23 mouse cellular contexts compared by ENCODE assay signal in the genomic region with DNA sequence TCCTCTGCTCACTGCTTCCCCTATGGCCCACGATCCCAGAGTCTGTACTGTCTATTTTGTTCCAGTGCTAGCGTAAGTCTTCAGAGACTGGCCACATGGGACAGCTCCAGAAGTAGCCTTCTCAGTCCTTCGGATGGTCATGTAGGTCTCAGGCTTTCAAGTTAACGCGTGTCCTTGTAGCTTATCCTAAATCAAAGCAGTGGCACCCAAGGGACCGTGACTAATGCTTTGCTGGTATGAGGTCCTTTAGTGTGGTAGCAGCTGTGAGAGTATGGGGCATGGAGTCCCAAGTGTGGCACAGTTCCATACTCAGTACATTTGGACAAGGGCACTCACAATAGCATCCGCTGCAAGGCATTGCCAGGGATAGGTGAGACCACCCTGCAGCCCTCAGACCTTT. TPM values are rescaled to one million over a fixed set of nuclear protein-coding genes. Genes with fewer than 3 reads are reported as not detected.
DNase-seq lines count a peak whose midpoint lies in the region; ATAC-seq and TF ChIP-seq lines count a peak whose summit lies in the region.
"Had no signal": no experiment of that assay in that cellular context is flagged by ENCODE, and none has a peak within 500 bp of the region (broad histone marks: within the 10 kb centered on the region; RNA-seq: fewer than 3 reads in every experiment).

No protein-coding gene starts in this region.

- H3K9ac ChIP-seq in heart, adult 2 months (ENCODE audit: low read depth, low read length): no peak overlapping the region
- H3K9ac ChIP-seq in kidney, embryonic 16.5 days (replicated peaks; ENCODE audit: low read length): 0 out of 2 replicates have a peak overlapping the region, but pooled peaks have one; percentile 2
- H3K9ac ChIP-seq: embryonic facial prominence, embryonic 15.5 days; forebrain, postnatal 0 days; midbrain, embryonic 15.5 days had no signal

- intact Hi-C loops in heart, adult 2 months (cut with DNase I): no loop called here

- no peak for TF ChIP-seq EP300 in heart, adult 2 months (IDR thresholded peaks at IDR 0.05; ENCODE audit: insufficient read depth, low read depth, low read length)

- peak; percentile 60 to 81 for DNase-seq in adrenal gland, adult (ENCODE audit: inconsistent age in 2 of 2, low spot score in 1 of 2)
- no peak for DNase-seq in adrenal gland, postnatal 10 days
- DNase-seq in heart, adult 2 months: no peak
- DNase-seq in heart, postnatal 4 days: no peak
- DNase-seq in kidney, adult 8-10 months: no peak
- DNase-seq in kidney, postnatal 14 days: peak; percentile 46
- no peak for DNase-seq in thymus, postnatal 10 days (ENCODE audit: low spot score in 2 of 2)
- DNase-seq: cerebellum, adult 11-12 months; cerebellum, postnatal 25 days; forebrain, postnatal 0 days; gastrocnemius, postnatal 14 days; heart, postnatal 36 days; liver; right cerebral cortex, postnatal 4 days had no signal

- 83% methylated on average over 7 of the region's 7 CpGs for WGBS in heart, adult 2 months
- 61% methylated on average over 7 of the region's 7 CpGs for WGBS in kidney, embryonic 16.5 days

- TF ChIP-seq POLR2A in heart, adult 2 months (IDR thresholded peaks at IDR 0.05; ENCODE audit: insufficient read depth, low read depth, low read length): no peak

- peaks cover 25% of the 10 kb centered on the region for H3K4me1 ChIP-seq in heart, adult 2 months (ENCODE audit: control insufficient read depth, insufficient read depth, low read length)
- H3K4me1 ChIP-seq in kidney, embryonic 16.5 days (ENCODE audit: insufficient read depth, low read length): peaks cover 64% of the 10 kb centered on the region

- H3K4me2 ChIP-seq in kidney, embryonic 16.5 days (replicated peaks; ENCODE audit: low read depth, low read length): no peak overlapping the region
- H3K4me2 ChIP-seq: embryonic facial prominence, embryonic 15.5 days; midbrain, embryonic 15.5 days had no signal

- no peak for ATAC-seq in kidney, embryonic 16.5 days (ENCODE audit: low FRiP score, low TSS enrichment)
- ATAC-seq: forebrain, postnatal 0 days; hindbrain, embryonic 16.5 days; intestine, embryonic 16.5 days; lung, postnatal 0 days had no signal

- H3K79me2 ChIP-seq in heart, adult 2 months (replicated peaks; ENCODE audit: control insufficient read depth, insufficient read depth, low read length): peaks cover 2% of the 10 kb centered on the region; the same call in 1 of the 2 replicates

- TF ChIP-seq CTCF in heart, adult 2 months (IDR thresholded peaks at IDR 0.05): no peak

- no peaks in the 10 kb centered on the region for H3K9me3 ChIP-seq in kidney, embryonic 16.5 days (ENCODE audit: low read length)
- H3K9me3 ChIP-seq: embryonic facial prominence, embryonic 15.5 days; forebrain, embryonic 10.5 days; G1E; heart, embryonic 10.5 days; midbrain, embryonic 15.5 days had no signal

- H3K27ac ChIP-seq in heart, adult 2 months: peak overlapping the region; percentile 48
- H3K27ac ChIP-seq in kidney, embryonic 16.5 days (ENCODE audit: low read length): peak overlapping the region; percentile 12
- H3K27ac ChIP-seq: embryonic facial prominence, embryonic 15.5 days; heart, embryonic 10.5 days; midbrain, embryonic 15.5 days had no signal

- H3K4me3 ChIP-seq in heart, adult 2 months: no peak overlapping the region
- no peak overlapping the region for H3K4me3 ChIP-seq in kidney, embryonic 16.5 days (ENCODE audit: low read length)
- H3K4me3 ChIP-seq: embryonic facial prominence, embryonic 15.5 days; forebrain, embryonic 10.5 days; heart, embryonic 10.5 days; midbrain, embryonic 15.5 days had no signal

- H3K36me3 ChIP-seq in heart, adult 2 months (ENCODE audit: control insufficient read depth, insufficient read depth, low read length): peaks cover 4% of the 10 kb centered on the region
- peaks cover 13% of the 10 kb centered on the region for H3K36me3 ChIP-seq in kidney, embryonic 16.5 days (ENCODE audit: insufficient read depth, low read length)
- H3K36me3 ChIP-seq: midbrain, embryonic 15.5 days had no signal

- H3K27me3 ChIP-seq in heart, adult 2 months (ENCODE audit: control insufficient read depth, insufficient read depth, low read length): no peaks in the 10 kb centered on the region
- H3K27me3 ChIP-seq in kidney, embryonic 16.5 days (ENCODE audit: insufficient read depth, low read length): no peaks in the 10 kb centered on the region
- H3K27me3 ChIP-seq: embryonic facial prominence, embryonic 15.5 days; midbrain, embryonic 15.5 days had no signal

RNA-seq across cellular contexts. Expression of a gene that starts 25.5 kb away (rescaled TPM):
- 10 to 100 TPM; 21.1 to 22.0 TPM for total RNA-seq in adrenal gland, postnatal 10 days (2021)
- total RNA-seq in heart, adult 2 months (2021): 10 to 100 TPM; 11.6 to 13.6 TPM
- 12.9 and 16.8 TPM in 2 replicates for polyA plus RNA-seq in heart, adult 2 months (2012; rRNA removed)
- 10 to 100 TPM; 29.5 TPM for total RNA-seq in heart, postnatal 4 days (2021)
- 23.0 and 24.8 TPM in 2 replicates for polyA plus RNA-seq in kidney, embryonic 16.5 days (2015; fragmentation: Nextera tagmentation; extraction: Ambion mirVana)

Comparison
In these comparisons a context has a peak if more than half of its experiments do, and no peak if none do; other contexts are left out.
1. DNase-seq: peak in adrenal gland, adult (2 of 2) and kidney, postnatal 14 days (single experiment); none in adrenal gland, postnatal 10 days (single experiment), heart, adult 2 months (0 of 2), heart, postnatal 4 days (single experiment), kidney, adult 8-10 months (0 of 2) and thymus, postnatal 10 days (0 of 2).